Mouse (Mus musculus) MEL (cell line): ENCODE measurements around the gene Psat1.

Source experiments
- CTCF ChIP-seq, 3 experiments: IDR thresholded peaks in 2 of 3; conservative IDR thresholded peaks in 1 of 3; 2 replicates each; pipeline ENCODE4 v1.5.1; 2011 to 2012; ENCODE audit warnings: low read length in 3 of 3, low read depth in 2 of 3, mild to moderate bottlenecking in 2 of 3, improper control_type of control experiment in 1 of 3, inconsistent platforms in 1 of 3, mixed read lengths in 1 of 3, moderate library complexity in 1 of 3; ENCODE audit not compliant: control insufficient read depth in 1 of 3, insufficient read depth in 1 of 3, poor library complexity in 1 of 3, severe bottlenecking in 1 of 3
- EP300 ChIP-seq, 2 experiments: IDR thresholded peaks; 2 replicates each; pipeline ENCODE4 v1.6.1; 2011; ENCODE audit warnings: improper control_type of control experiment in 2 of 2, low read length in 2 of 2, low read depth in 1 of 2, mild to moderate bottlenecking in 1 of 2
- GABPA ChIP-seq: IDR thresholded peaks from 2 replicates; pipeline ENCODE4 v1.6.1; 2012; ENCODE audit warnings: low read depth, mild to moderate bottlenecking, inconsistent platforms, low read length, improper control_type of control experiment, moderate library complexity
- HCFC1 ChIP-seq: IDR thresholded peaks from 2 replicates; pipeline ENCODE4 v1.6.1; 2012; ENCODE audit warnings: low read depth, mild to moderate bottlenecking, inconsistent platforms, low read length, improper control_type of control experiment, moderate library complexity
- MAX ChIP-seq: IDR thresholded peaks from 2 replicates; pipeline ENCODE4 v1.6.1; 2011; ENCODE audit warnings: low read length, improper control_type of control experiment
- NRF1 ChIP-seq: IDR thresholded peaks from 2 replicates; pipeline ENCODE4 v1.6.1; 2014; ENCODE audit warnings: low read depth, mild to moderate bottlenecking, inconsistent platforms, low read length, improper control_type of control experiment, moderate library complexity; ENCODE audit not compliant: poor library complexity, insufficient read depth, severe bottlenecking
- POLR2A ChIP-seq, 2 experiments: IDR thresholded peaks; 2 replicates each; pipeline ENCODE4 v1.6.1; 2011 to 2012; ENCODE audit warnings: low read length in 2 of 2, mild to moderate bottlenecking in 2 of 2, control low read depth in 1 of 2, improper control_type of control experiment in 1 of 2, low read depth in 1 of 2, moderate library complexity in 1 of 2; ENCODE audit not compliant: control insufficient read depth in 1 of 2, insufficient read depth in 1 of 2, poor library complexity in 1 of 2
- RCOR1 ChIP-seq: IDR thresholded peaks from 2 replicates; pipeline ENCODE4 v1.6.1; 2012; ENCODE audit warnings: low read depth, mild to moderate bottlenecking, inconsistent platforms, low read length, improper control_type of control experiment
- USF1 ChIP-seq: IDR thresholded peaks from 2 replicates; pipeline ENCODE4 v1.6.1; 2014; ENCODE audit warnings: low read depth, mild to moderate bottlenecking, inconsistent platforms, low read length, improper control_type of control experiment, moderate library complexity
- ZMIZ1 ChIP-seq: IDR thresholded peaks from 2 replicates; pipeline ENCODE4 v1.6.1; 2012; ENCODE audit warnings: low read depth, mild to moderate bottlenecking, inconsistent platforms, low read length, improper control_type of control experiment, moderate library complexity

DNA sequence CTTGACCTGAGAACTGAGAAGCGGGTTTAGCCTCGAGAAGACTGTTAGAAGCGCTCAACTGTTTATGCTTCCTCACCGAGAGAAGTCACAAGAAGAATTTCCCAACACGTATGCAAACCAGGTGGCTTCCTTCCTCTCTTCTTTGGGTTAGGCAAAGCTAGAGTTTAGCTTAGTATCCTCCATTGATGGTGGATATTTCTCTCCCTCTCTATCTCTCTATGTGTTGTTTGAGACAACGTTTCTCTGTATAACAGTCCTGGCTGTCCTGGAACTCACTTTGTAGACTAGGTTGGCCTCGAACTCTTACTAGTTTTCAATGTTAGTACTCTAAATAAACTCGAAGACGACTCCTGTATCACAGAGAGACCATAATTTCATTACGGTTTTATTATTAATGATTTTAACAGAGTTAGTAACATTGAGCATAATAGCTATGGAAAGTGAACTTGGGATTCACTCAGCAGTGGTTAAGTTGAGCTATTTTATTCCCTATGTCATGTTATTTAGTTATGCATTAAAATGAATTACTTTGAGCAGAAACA, 38.1 kb upstream of the Psat1 start:
- TF ChIP-seq EP300 (IDR thresholded peaks at IDR 0.05; ENCODE audit: low read depth in 1 of 2, low read length in 2 of 2) (no peak), GABPA (no peak), NRF1 (no peak), ZMIZ1 (no peak; the same call in 1 of the 2 replicates), POLR2A (IDR thresholded peaks at IDR 0.05; ENCODE audit: control insufficient read depth in 1 of 2, insufficient read depth in 1 of 2, low read depth in 1 of 2, low read length in 2 of 2, poor library complexity in 1 of 2) (peak in 1 of 2 experiments; percentile 84; a peak in 1 of 4 replicates), MAX (no peak), HCFC1 (no peak), RCOR1 (no peak), CTCF (IDR thresholded peaks at IDR 0.05 in 2 of 3, conservative IDR thresholded peaks at IDR 0.05 in 1 of 3; ENCODE audit: control insufficient read depth in 1 of 3, insufficient read depth in 1 of 3, low read depth in 2 of 3, low read length in 3 of 3, poor library complexity in 1 of 3, severe bottlenecking in 1 of 3) (no peak), USF1 (no peak)
